Mouse (Mus musculus) small intestine, adult 2 months (tissue): ENCODE measurements around the gene Unc5b.

Source experiments
- CTCF ChIP-seq: fragments of 200-500 bp; IDR thresholded peaks from 2 replicates; pipeline ENCODE4 v1.5.1; 2012; ENCODE audit warnings: low read depth, mild to moderate bottlenecking, control low read depth, inconsistent platforms, low read length, moderate library complexity, mixed read lengths; ENCODE audit not compliant: insufficient replicate concordance, insufficient read length; ENCODE audit errors: extremely low read depth
- POLR2A ChIP-seq: fragments of 200-500 bp; IDR thresholded peaks from 2 replicates; pipeline ENCODE4 v1.6.1; 2012; ENCODE audit warnings: low read depth, mild to moderate bottlenecking, control low read depth, inconsistent platforms, low read length, moderate library complexity

GRCm38 (mm10) chr10:60838816-60839215 lies 7.4 kb upstream of the Unc5b start:
- TF ChIP-seq CTCF = no peak
- TF ChIP-seq POLR2A = no peak
